Mouse (Mus musculus) G1E (cell line): ENCODE results near the gene Kank1.

Experiments used
- CTCF ChIP-seq: IDR thresholded peaks from 2 replicates; pipeline ENCODE4 v1.5.1; 2012; ENCODE audit warnings: low read depth, low read length, inconsistent platforms, mixed read lengths
- GATA1 ChIP-seq: IDR thresholded peaks from 2 replicates; pipeline ENCODE4 v1.6.1; 2012; ENCODE audit warnings: borderline replicate concordance, low read length, inconsistent platforms, mixed read lengths
- GATA2 ChIP-seq: IDR thresholded peaks from 2 replicates; pipeline ENCODE4 v1.6.1; 2012; ENCODE audit warnings: low read depth, low read length, inconsistent platforms, borderline replicate concordance
- POLR2AphosphoS5 ChIP-seq: IDR thresholded peaks from 2 replicates; pipeline ENCODE4 v1.6.1; 2012; ENCODE audit warnings: low read depth, low read length, inconsistent platforms; ENCODE audit not compliant: insufficient replicate concordance
- TAL1 ChIP-seq: conservative IDR thresholded peaks from 2 replicates; pipeline ENCODE4 v1.6.1; 2012; ENCODE audit warnings: low read depth, low read length, inconsistent platforms, mixed read lengths

DNA sequence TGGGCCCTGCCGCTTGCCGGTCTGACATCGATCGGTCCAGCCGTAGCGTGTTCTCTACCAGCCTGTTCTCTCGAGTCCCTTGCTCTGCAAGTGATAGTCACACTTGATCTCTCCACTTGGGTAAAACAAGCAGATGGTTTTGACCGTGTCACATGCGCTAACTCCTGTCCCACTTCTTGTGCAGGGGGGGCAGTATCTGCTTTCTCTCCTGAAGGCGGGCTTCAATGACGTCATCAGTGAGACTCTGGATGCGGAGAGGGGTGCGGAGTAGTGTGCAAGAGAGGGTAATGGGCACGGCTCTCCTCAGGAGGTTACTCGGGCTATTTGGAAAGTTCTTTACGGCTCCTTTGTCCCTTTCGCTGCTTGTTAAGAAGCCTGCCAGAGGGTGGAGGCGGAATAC lies 151.1 kb downstream of the Kank1 start:
- no peak for TF ChIP-seq CTCF
- TF ChIP-seq GATA1: no peak
- no peak for TF ChIP-seq TAL1
- TF ChIP-seq POLR2AphosphoS5: no peak
- no peak for TF ChIP-seq GATA2
